Mouse (Mus musculus) kidney, adult 2 months (tissue): ENCODE data around the gene Rps4x.

ENCODE experiments used
- CTCF ChIP-seq: fragments of 200-500 bp; conservative IDR thresholded peaks from 2 replicates; pipeline ENCODE4 v1.5.1; 2011; ENCODE audit warnings: low read depth, mild to moderate bottlenecking, control low read depth, low read length, moderate library complexity, mixed read lengths; ENCODE audit not compliant: insufficient read depth, insufficient read length
- POLR2A ChIP-seq: fragments of 200-500 bp; IDR thresholded peaks from one replicate; pipeline ENCODE4 v1.6.1; 2011; ENCODE audit warnings: low read depth, low read length, control low read depth

DNA sequence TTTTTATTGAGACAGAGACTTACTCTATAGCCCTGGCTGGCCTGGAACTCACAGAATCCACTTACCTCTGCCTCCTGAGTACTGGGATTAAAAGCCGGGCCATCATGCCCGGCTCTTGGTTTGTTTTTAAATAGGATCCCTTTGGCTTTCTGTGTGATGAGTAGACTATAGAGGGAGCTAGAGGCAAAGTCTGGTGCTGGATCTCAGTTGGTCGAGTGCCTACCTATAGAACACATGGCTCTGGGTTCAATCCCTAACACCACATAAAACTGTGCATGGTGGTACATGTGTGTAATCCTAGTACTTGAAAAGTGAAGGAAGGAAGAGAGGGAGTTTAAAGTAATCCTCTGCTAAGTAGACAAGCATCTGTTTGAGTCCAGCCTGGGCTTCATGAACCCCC is 19.1 kb downstream of the Rps4x start:
- TF ChIP-seq CTCF (no peak), POLR2A (no peak)
